In the genomic region with DNA sequence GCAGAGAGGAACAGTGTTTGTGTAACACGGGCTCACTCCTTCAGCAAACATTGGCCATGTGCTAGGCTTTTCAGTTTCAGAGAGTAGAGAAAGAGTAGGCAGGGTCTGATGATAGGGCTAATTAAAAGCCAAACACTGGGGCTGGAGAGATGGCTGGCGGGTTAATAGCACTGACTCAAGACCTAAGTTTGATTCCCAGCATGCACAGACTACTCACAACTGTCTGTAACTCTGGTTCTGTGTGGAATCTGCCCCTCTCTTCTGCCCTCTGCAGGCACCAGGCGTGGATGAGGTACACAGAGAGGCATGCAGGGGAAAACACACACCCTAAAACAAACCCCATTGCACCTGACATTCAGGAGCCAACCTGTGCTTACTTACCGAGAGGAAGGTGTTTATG, we compare ENCODE assay signal across 15 mouse cellular contexts. TPM values are rescaled to one million over a fixed set of nuclear protein-coding genes. Genes with fewer than 3 reads are reported as not detected.
A peak's percentile ranks its signal among the peaks of the same experiment; 100 is the strongest.
DNase-seq lines count a peak whose midpoint lies in the region; ATAC-seq and TF ChIP-seq lines count a peak whose summit lies in the region.
"Had no signal": no experiment of that assay in that cellular context is flagged by ENCODE, and none has a peak within 500 bp of the region (broad histone marks: within the 10 kb centered on the region; RNA-seq: fewer than 3 reads in every experiment).

No protein-coding gene starts in this region.

- no peak overlapping the region for H3K27ac ChIP-seq in forebrain, postnatal 0 days (ENCODE audit: low read depth, low read length)
- no peak overlapping the region for H3K27ac ChIP-seq in forebrain, embryonic 10.5 days
- peak overlapping the region; percentile 64 for H3K27ac ChIP-seq in lung, embryonic 15.5 days
- H3K27ac ChIP-seq in hindbrain, embryonic 11.5 days (ENCODE audit: low read depth, low read length), result no peak overlapping the region
- H3K27ac ChIP-seq: forebrain, embryonic 12.5 days; hindbrain, embryonic 10.5 days had no signal

- H3K27me3 ChIP-seq in forebrain, postnatal 0 days (ENCODE audit: insufficient read depth, low read length), result no peaks in the 10 kb centered on the region
- no peaks in the 10 kb centered on the region for H3K27me3 ChIP-seq in forebrain, embryonic 10.5 days (ENCODE audit: poor library complexity, severe bottlenecking)
- H3K27me3 ChIP-seq in lung, embryonic 15.5 days, result no peaks in the 10 kb centered on the region
- no peaks in the 10 kb centered on the region for H3K27me3 ChIP-seq in hindbrain, embryonic 11.5 days (ENCODE audit: control insufficient read depth, insufficient read depth, low read length)
- H3K27me3 ChIP-seq: forebrain, embryonic 12.5 days had no signal

- no peaks in the 10 kb centered on the region for H3K9me3 ChIP-seq in forebrain, postnatal 0 days (ENCODE audit: low read length)
- H3K9me3 ChIP-seq in forebrain, embryonic 10.5 days, result no peaks in the 10 kb centered on the region
- no peaks in the 10 kb centered on the region for H3K9me3 ChIP-seq in lung, embryonic 15.5 days
- H3K9me3 ChIP-seq in hindbrain, embryonic 11.5 days (ENCODE audit: control insufficient read depth, low read length), result no peaks in the 10 kb centered on the region
- H3K9me3 ChIP-seq: forebrain, embryonic 12.5 days; hindbrain, embryonic 10.5 days had no signal

- no peak for ATAC-seq in forebrain, postnatal 0 days
- ATAC-seq in lung, embryonic 15.5 days (ENCODE audit: borderline replicate concordance, extremely low read depth, low FRiP score, low TSS enrichment), result no peak
- ATAC-seq in erythroblast, adult 5-6 weeks (replicated peaks; ENCODE audit: low FRiP score, poor library complexity, severe bottlenecking), result peak; percentile 66
- ATAC-seq in megakaryocyte-erythroid progenitor cell, adult 5-6 weeks (replicated peaks; ENCODE audit: low FRiP score, low TSS enrichment, poor library complexity, severe bottlenecking), result 0 out of 2 replicates have a peak, but pooled peaks have one; percentile 35
- no peak for ATAC-seq in hindbrain, embryonic 11.5 days (ENCODE audit: low FRiP score)

- H3K4me1 ChIP-seq in forebrain, postnatal 0 days (ENCODE audit: insufficient read depth), result peaks cover 16% of the 10 kb centered on the region
- H3K4me1 ChIP-seq in forebrain, embryonic 10.5 days, result peaks cover 34% of the 10 kb centered on the region
- H3K4me1 ChIP-seq in lung, embryonic 15.5 days, result peaks cover 56% of the 10 kb centered on the region
- H3K4me1 ChIP-seq in hindbrain, embryonic 11.5 days (replicated peaks; ENCODE audit: control insufficient read depth, insufficient read depth, low read length), result 0 out of 2 replicates have a peak, but pooled peaks cover 2% of the 10 kb centered on the region

- H3K9ac ChIP-seq in forebrain, postnatal 0 days, result no peak overlapping the region
- H3K9ac ChIP-seq in lung, embryonic 15.5 days, result no peak overlapping the region
- no peak overlapping the region for H3K9ac ChIP-seq in hindbrain, embryonic 11.5 days (ENCODE audit: low read depth, low read length)
- H3K9ac ChIP-seq: forebrain, embryonic 12.5 days had no signal

- H3K4me3 ChIP-seq in forebrain, postnatal 0 days (ENCODE audit: low read depth, low read length), result no peak overlapping the region
- no peak overlapping the region for H3K4me3 ChIP-seq in forebrain, embryonic 10.5 days
- H3K4me3 ChIP-seq in lung, embryonic 15.5 days, result no peak overlapping the region
- H3K4me3 ChIP-seq in hindbrain, embryonic 11.5 days (ENCODE audit: low read depth, low read length), result no peak overlapping the region
- H3K4me3 ChIP-seq: forebrain, embryonic 12.5 days; hindbrain, embryonic 10.5 days had no signal

- DNase-seq in forebrain, postnatal 0 days, result no peak
- no peak for DNase-seq in forebrain, embryonic 10.5 days (ENCODE audit: extremely low spot score, low spot score)
- no peak for DNase-seq in lung, postnatal 10 days
- DNase-seq in right cerebral cortex, postnatal 25 days, result no peak
- no peak for DNase-seq in hindbrain, embryonic 11.5 days (ENCODE audit: low spot score)
- DNase-seq: adrenal gland, adult 8-10 months; embryo, embryonic 11 days; heart, adult 18-20 months; kidney, postnatal 14 days; spleen, adult 18-20 months had no signal

- no peaks in the 10 kb centered on the region for H3K36me3 ChIP-seq in forebrain, postnatal 0 days (ENCODE audit: insufficient read depth)
- H3K36me3 ChIP-seq in forebrain, embryonic 10.5 days (replicated peaks), result no peaks in the 10 kb centered on the region; the same call in 1 of the 2 replicates
- H3K36me3 ChIP-seq in lung, embryonic 15.5 days, result no peaks in the 10 kb centered on the region
- no peaks in the 10 kb centered on the region for H3K36me3 ChIP-seq in hindbrain, embryonic 11.5 days (ENCODE audit: control insufficient read depth, insufficient read depth, low read length)
- H3K36me3 ChIP-seq: forebrain, embryonic 12.5 days; hindbrain, embryonic 10.5 days had no signal

- 76% methylated on average over 4 of the region's 4 CpGs for WGBS in forebrain, postnatal 0 days
- WGBS in forebrain, embryonic 10.5 days, result 84% methylated on average over 4 of the region's 4 CpGs
- WGBS in lung, embryonic 15.5 days, result 70% methylated on average over 4 of the region's 4 CpGs
- WGBS in hindbrain, embryonic 11.5 days, result 78% methylated on average over 4 of the region's 4 CpGs

- H3K4me2 ChIP-seq in forebrain, postnatal 0 days (ENCODE audit: low read depth), result no peak overlapping the region
- H3K4me2 ChIP-seq in lung, embryonic 15.5 days, result peak overlapping the region; percentile 16; the same call in 1 of the 2 replicates
- no peak overlapping the region for H3K4me2 ChIP-seq in hindbrain, embryonic 11.5 days (replicated peaks; ENCODE audit: low read depth, low read length)
- H3K4me2 ChIP-seq: forebrain, embryonic 12.5 days had no signal

- peak; percentile 35; the same call in 1 of the 2 replicates for TF ChIP-seq CTCF in forebrain, postnatal 0 days (IDR thresholded peaks at IDR 0.05; ENCODE audit: low read depth)

RNA-seq across cellular contexts. Expression of a gene that starts 14.7 kb away (rescaled TPM):
- total RNA-seq in forebrain, postnatal 0 days (2014; rRNA removed), result 60.2 and 69.3 TPM in 2 replicates
- 54.0 and 73.2 TPM in 2 replicates for polyA plus RNA-seq in forebrain, postnatal 0 days (2015; fragmentation: Nextera tagmentation; extraction: Ambion mirVana)
- polyA plus RNA-seq in forebrain, embryonic 10.5 days (2016; fragmentation: Nextera tagmentation; extraction: Ambion mirVana), result 45.5 and 46.6 TPM in 2 replicates
- polyA plus RNA-seq in lung, embryonic 15.5 days (2015; fragmentation: Nextera tagmentation; extraction: Ambion mirVana), result 41.0 and 42.5 TPM in 2 replicates
- total RNA-seq in erythroblast, adult 5-6 weeks (2015; ENCODE audit: low replicate concordance), result 14.0 and 15.4 TPM in 2 replicates
- total RNA-seq in erythroblast, adult 5-6 weeks (2017; ENCODE audit: low replicate concordance), result 22.3 and 28.5 TPM in 2 replicates
- 16.7 and 19.5 TPM in 2 replicates for total RNA-seq in megakaryocyte-erythroid progenitor cell, adult 5-6 weeks (2014; fragmentation: Nextera tagmentation)
- total RNA-seq in megakaryocyte-erythroid progenitor cell, adult 5-6 weeks (2017), result 21.3 and 38.1 TPM in 2 replicates
- polyA plus RNA-seq in hindbrain, embryonic 11.5 days (2014; fragmentation: Nextera tagmentation; extraction: Ambion mirVana), result 59.5 and 61.2 TPM in 2 replicates

Comparison
In these comparisons a context has a peak if more than half of its experiments do, and no peak if none do; other contexts are left out.
1. ATAC-seq: peak in erythroblast, adult 5-6 weeks (single experiment) and megakaryocyte-erythroid progenitor cell, adult 5-6 weeks (single experiment); none in forebrain, postnatal 0 days (single experiment), lung, embryonic 15.5 days (single experiment) and hindbrain, embryonic 11.5 days (single experiment).